Mouse (Mus musculus) ES-E14 (cell line): ENCODE measurements around the gene Pah.

Experiments
- MAFK ChIP-seq: IDR thresholded peaks from 2 replicates; pipeline ENCODE4 v1.6.1; 2014; ENCODE audit warnings: mild to moderate bottlenecking, low read depth, low read length, inconsistent platforms; ENCODE audit not compliant: insufficient read depth
- ZC3H11A ChIP-seq: IDR thresholded peaks from 2 replicates; pipeline ENCODE4 v1.6.1; 2012; ENCODE audit warnings: low read depth, mild to moderate bottlenecking, inconsistent platforms, low read length, borderline replicate concordance

- no peak for TF ChIP-seq MAFK
- no peak for TF ChIP-seq ZC3H11A
Observed at GRCm38 (mm10) chr10:87518585-87518984, 3.0 kb upstream of the Pah start.
